ENCODE assay signal across 27 mouse cellular contexts in the genomic region with DNA sequence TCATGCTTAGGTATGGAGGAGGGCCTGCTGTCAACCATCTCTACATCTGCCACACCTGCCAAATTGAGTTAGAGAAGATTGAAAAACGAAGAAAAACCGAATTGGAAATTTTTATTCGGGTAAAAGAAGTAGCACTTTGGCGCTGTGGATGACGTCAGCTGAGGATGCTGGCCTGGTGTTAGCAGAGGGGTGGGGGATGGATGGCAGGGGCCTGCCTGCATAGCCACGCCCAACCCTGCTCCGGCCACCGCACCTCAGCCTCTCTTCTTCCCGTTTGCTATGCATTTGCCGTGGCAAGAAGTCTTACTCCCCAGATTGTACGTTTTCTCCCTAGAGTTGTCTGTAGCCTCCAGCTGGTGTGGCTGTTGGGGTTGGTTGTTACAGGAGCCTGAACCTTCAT.
"Had no signal": no experiment of that assay in that cellular context is flagged by ENCODE, and none has a peak within 500 bp of the region (broad histone marks: within the 10 kb centered on the region; RNA-seq: fewer than 3 reads in every experiment).

No protein-coding gene starts in this region.

- H3K27me3 ChIP-seq: heart, embryonic 12.5 days; hindbrain, embryonic 12.5 days; intestine, embryonic 15.5 days; limb, embryonic 13.5 days; limb, embryonic 15.5 days; liver, embryonic 12.5 days had no signal

- H3K4me1 ChIP-seq: heart, embryonic 10.5 days; heart, embryonic 12.5 days; hindbrain, embryonic 10.5 days; hindbrain, embryonic 12.5 days; intestine, embryonic 15.5 days; limb, embryonic 13.5 days; limb, embryonic 15.5 days; liver, embryonic 12.5 days had no signal

- H3K27ac ChIP-seq: gastrocnemius, adult 2 months; heart, embryonic 10.5 days; hindbrain, embryonic 10.5 days; hindbrain, embryonic 12.5 days; hindbrain, embryonic 14.5 days; intestine, embryonic 15.5 days; kidney, postnatal 0 days; limb, embryonic 13.5 days; limb, embryonic 15.5 days; liver, embryonic 12.5 days; liver, embryonic 14.5 days had no signal

- DNase-seq: gastrocnemius, adult 2 months; gastrocnemius, postnatal 10 days; gastrocnemius, postnatal 25 days; heart, adult 18-20 months; heart, postnatal 10 days; heart, postnatal 4 days; kidney, adult 18-20 months; kidney, adult 8-10 months; kidney, postnatal 14 days; kidney, postnatal 36 days; layer of hippocampus, adult 9-11 months; layer of hippocampus, postnatal 36 days; left cerebral cortex, postnatal 4 days had no signal

- H3K9me3 ChIP-seq: heart, embryonic 10.5 days; heart, embryonic 12.5 days; hindbrain, embryonic 10.5 days; hindbrain, embryonic 12.5 days; intestine, embryonic 15.5 days; limb, embryonic 13.5 days; limb, embryonic 15.5 days; liver, embryonic 12.5 days had no signal

- H3K9ac ChIP-seq: heart, embryonic 12.5 days; hindbrain, embryonic 12.5 days; hindbrain, embryonic 14.5 days; intestine, embryonic 15.5 days; limb, embryonic 13.5 days; limb, embryonic 15.5 days; liver, embryonic 12.5 days; liver, embryonic 14.5 days had no signal

- ATAC-seq: hindbrain, embryonic 16.5 days; inflammation-experienced regulatory T-cells, adult 6 months; intestine, embryonic 15.5 days; intestine, postnatal 0 days; liver, embryonic 12.5 days had no signal

- H3K4me3 ChIP-seq: gastrocnemius, adult 2 months; heart, embryonic 10.5 days; heart, embryonic 12.5 days; hindbrain, embryonic 10.5 days; hindbrain, embryonic 12.5 days; intestine, embryonic 15.5 days; limb, embryonic 13.5 days; limb, embryonic 15.5 days; liver, embryonic 12.5 days had no signal

- H3K4me2 ChIP-seq: heart, embryonic 12.5 days; hindbrain, embryonic 12.5 days; hindbrain, embryonic 14.5 days; intestine, embryonic 15.5 days; limb, embryonic 13.5 days; limb, embryonic 15.5 days; liver, embryonic 12.5 days had no signal
